8 mouse cellular contexts compared by ENCODE assay signal in genomic region chr6:97148383-97149251, GRCm38 (mm10). TPM values are rescaled to one million over a fixed set of nuclear protein-coding genes. Genes with fewer than 3 reads are reported as not detected.
A peak's percentile ranks its signal among the peaks of the same experiment; 100 is the strongest.
DNase-seq lines count a peak whose midpoint lies in the region; ATAC-seq and TF ChIP-seq lines count a peak whose summit lies in the region.

Eogt (minus strand) TSS chr6:97149182.

- 0 out of 2 replicates have a peak, but pooled peaks have one; percentile 7 for TF ChIP-seq POLR2A in brain, embryonic 14.5 days (IDR thresholded peaks at IDR 0.05; ENCODE audit: borderline replicate concordance, extremely low read depth, insufficient read depth, insufficient read length, poor library complexity, severe bottlenecking)

- H3K4me2 ChIP-seq in heart, embryonic 13.5 days = peak within 1 kb of the TSS; percentile 96
- H3K4me2 ChIP-seq in liver, embryonic 12.5 days = peak within 1 kb of the TSS; percentile 98

- peak; percentile 84 for DNase-seq in CD4-positive helper T cell, adult 2 months (ENCODE audit: low read depth, low spot score)
- DNase-seq in brain, embryonic 14.5 days (ENCODE audit: low read depth) = peak; percentile 74
- DNase-seq in fibroblast of lung, adult 2 months (ENCODE audit: low read depth) = peak; percentile 54
- peak; percentile 91 for DNase-seq in kidney, postnatal 10 days
- peak; percentile 84 for DNase-seq in naive thymus-derived CD4-positive, alpha-beta T cell, adult 2 months (ENCODE audit: low read depth)
- DNase-seq in splenic B cell, adult 2 months (ENCODE audit: low read depth, low spot score) = peak; percentile 71

- H3K27ac ChIP-seq in heart, embryonic 13.5 days (replicated peaks) = peak within 1 kb of the TSS; percentile 85
- peak within 1 kb of the TSS; percentile 65; the same call in 1 of the 2 replicates for H3K27ac ChIP-seq in liver, embryonic 12.5 days

- ATAC-seq in heart, embryonic 13.5 days (ENCODE audit: extremely low read depth, insufficient number of reproducible peaks, low FRiP score, low TSS enrichment) = peak; percentile 70
- ATAC-seq in liver, embryonic 12.5 days = peak; percentile 86

- no peaks in the 10 kb centered on the region for H3K27me3 ChIP-seq in heart, embryonic 13.5 days (replicated peaks)
- no peaks in the 10 kb centered on the region for H3K27me3 ChIP-seq in liver, embryonic 12.5 days (replicated peaks)
- H3K27me3 ChIP-seq in splenic B cell, adult 2 months (ENCODE audit: control insufficient read depth, insufficient read depth, low read length, poor library complexity, severe bottlenecking) = no peaks in the 10 kb centered on the region

- H3K4me1 ChIP-seq in heart, embryonic 13.5 days = peaks cover 36% of the 10 kb centered on the region
- H3K4me1 ChIP-seq in liver, embryonic 12.5 days = peaks cover 24% of the 10 kb centered on the region

- H3K9ac ChIP-seq in heart, embryonic 13.5 days = peak within 1 kb of the TSS; percentile 92
- H3K9ac ChIP-seq in liver, embryonic 12.5 days = peak within 1 kb of the TSS; percentile 86

- H3K4me3 ChIP-seq in heart, embryonic 13.5 days = peak within 1 kb of the TSS; percentile 84
- peak within 1 kb of the TSS; percentile 73 for H3K4me3 ChIP-seq in liver, embryonic 12.5 days

- peaks cover 24% of the 10 kb centered on the region for H3K36me3 ChIP-seq in heart, embryonic 13.5 days
- peaks cover 7% of the 10 kb centered on the region for H3K36me3 ChIP-seq in liver, embryonic 12.5 days
- H3K36me3 ChIP-seq in splenic B cell, adult 2 months (ENCODE audit: control insufficient read depth, insufficient read depth, low read length, poor library complexity, severe bottlenecking) = no peaks in the 10 kb centered on the region; the same call in 1 of the 2 replicates

- no peaks in the 10 kb centered on the region for H3K9me3 ChIP-seq in heart, embryonic 13.5 days
- H3K9me3 ChIP-seq in liver, embryonic 12.5 days (replicated peaks) = no peaks in the 10 kb centered on the region

- under 1% methylated on average over 56 of the region's 56 CpGs for WGBS in heart, embryonic 13.5 days
- 1% methylated on average over 56 of the region's 56 CpGs for WGBS in liver, embryonic 12.5 days (ENCODE audit: insufficient replicate concordance)

- TF ChIP-seq CTCF in brain, embryonic 14.5 days (IDR thresholded peaks at IDR 0.05; ENCODE audit: borderline replicate concordance, extremely low read depth, insufficient read depth, insufficient read length) = 0 out of 2 replicates have a peak, but pooled peaks have one; percentile 14

RNA-seq across cellular contexts. Expression of gene Eogt, which starts in this region (rescaled TPM):
- 12.6 and 15.8 TPM in 2 replicates for polyA plus RNA-seq in brain, embryonic 14.5 days (2012; rRNA removed)
- polyA plus RNA-seq in heart, embryonic 13.5 days (2015; fragmentation: Nextera tagmentation; extraction: Ambion mirVana) = 11.1 and 12.6 TPM in 2 replicates
- polyA plus RNA-seq in liver, embryonic 12.5 days (2016; fragmentation: Nextera tagmentation; extraction: Ambion mirVana) = 2.9 and 3.7 TPM in 2 replicates

Comparison
In these comparisons a context has a peak if more than half of its experiments do, and no peak if none do; other contexts are left out.
1. Peak in every context shown above with its lines: DNase-seq, ATAC-seq, H3K4me3 ChIP-seq and H3K27ac ChIP-seq.